Mouse (Mus musculus): ENCODE data around the gene Adgrl2. TPM values are rescaled to one million over a fixed set of nuclear protein-coding genes. Genes with fewer than 3 reads are reported as not detected.

Adgrl2 gene
- polyA plus RNA-seq, 1 experiment from 2014 or later, result 77.5 TPM

DNA sequence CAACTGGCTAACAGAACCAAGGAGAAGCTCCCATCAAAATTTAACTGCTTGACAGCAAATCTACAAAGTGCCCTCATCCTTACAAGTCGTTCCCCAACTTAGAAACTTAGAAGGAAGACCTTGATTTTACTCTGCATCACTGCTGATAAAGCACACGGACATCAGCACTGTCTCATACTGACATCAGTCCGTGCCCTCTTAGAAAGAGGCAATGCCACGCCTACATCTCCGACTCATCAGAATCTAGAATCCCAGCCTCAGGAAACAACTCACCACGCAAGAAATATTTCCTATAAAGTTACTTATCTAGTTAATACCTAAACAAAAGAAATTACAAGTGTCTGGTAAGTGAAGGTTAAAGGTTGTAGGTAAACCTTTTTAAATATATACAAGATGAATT lies 43.1 kb downstream of the Adgrl2 start:
- no peak overlapping the region for H3K27ac ChIP-seq (ENCODE audit: low read depth, low read length)
- H3K9ac ChIP-seq (ENCODE audit: low read depth, low read length), result no peak overlapping the region
- H3K4me3 ChIP-seq (ENCODE audit: low read depth, low read length), result no peak overlapping the region
- H3K4me1 ChIP-seq (replicated peaks; ENCODE audit: control insufficient read depth, insufficient read depth, low read length), result 0 out of 2 replicates have a peak, but pooled peaks cover 5% of the 10 kb centered on the region
- no peak overlapping the region for H3K4me2 ChIP-seq (replicated peaks; ENCODE audit: low read depth, low read length)
- DNase-seq (ENCODE audit: low spot score), result no peak
- H3K36me3 ChIP-seq (ENCODE audit: control insufficient read depth, insufficient read depth, low read length), result no peaks in the 10 kb centered on the region
- 59% methylated on average over 6 of the region's 6 CpGs for WGBS
- no peaks in the 10 kb centered on the region for H3K27me3 ChIP-seq (ENCODE audit: control insufficient read depth, insufficient read depth, low read length)
- ATAC-seq (ENCODE audit: low FRiP score), result no peak
- H3K9me3 ChIP-seq (ENCODE audit: control insufficient read depth, low read length), result no peaks in the 10 kb centered on the region

DNA sequence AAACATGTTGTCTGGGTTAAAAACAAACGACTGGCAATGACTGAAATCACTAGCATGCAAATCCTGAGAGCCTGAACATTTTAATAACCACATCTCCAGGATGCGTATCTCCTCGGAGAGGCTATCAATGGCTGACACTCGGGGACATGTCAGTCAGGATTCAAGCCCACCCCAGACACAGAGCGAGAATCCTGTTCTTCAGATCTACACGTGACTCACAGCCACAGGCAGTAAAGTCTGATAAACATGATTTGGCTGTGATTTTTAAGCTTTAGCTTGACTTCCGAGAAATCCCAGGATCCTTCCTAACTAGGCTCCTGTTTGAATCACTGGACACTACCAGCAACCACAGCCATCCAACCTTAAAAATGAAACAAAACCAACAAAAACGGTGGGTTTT lies 44.8 kb downstream of the Adgrl2 start:
- Histone ChIP-seq H3K9ac (ENCODE audit: low read depth, low read length) (no peak overlapping the region), H3K4me1 (replicated peaks; ENCODE audit: control insufficient read depth, insufficient read depth, low read length) (0 out of 2 replicates have a peak, but pooled peaks cover 5% of the 10 kb centered on the region), H3K9me3 (ENCODE audit: control insufficient read depth, low read length) (no peaks in the 10 kb centered on the region), H3K4me3 (ENCODE audit: low read depth, low read length) (no peak overlapping the region), H3K4me2 (replicated peaks; ENCODE audit: low read depth, low read length) (no peak overlapping the region), H3K27me3 (ENCODE audit: control insufficient read depth, insufficient read depth, low read length) (no peaks in the 10 kb centered on the region), H3K27ac (ENCODE audit: low read depth, low read length) (no peak overlapping the region), H3K36me3 (ENCODE audit: control insufficient read depth, insufficient read depth, low read length) (no peaks in the 10 kb centered on the region)
- 47% methylated on average over 8 of the region's 8 CpGs for WGBS
- ATAC-seq (ENCODE audit: low FRiP score) (no peak; the same call in 1 of the 2 replicates), DNase-seq (ENCODE audit: low spot score) (no peak)

- Histone ChIP-seq H3K4me1 (replicated peaks; ENCODE audit: control insufficient read depth, insufficient read depth, low read length) (no peaks in the 10 kb centered on the region), H3K36me3 (ENCODE audit: control insufficient read depth, insufficient read depth, low read length) (no peaks in the 10 kb centered on the region), H3K9me3 (ENCODE audit: control insufficient read depth, low read length) (no peaks in the 10 kb centered on the region), H3K27me3 (ENCODE audit: control insufficient read depth, insufficient read depth, low read length) (no peaks in the 10 kb centered on the region), H3K27ac (ENCODE audit: low read depth, low read length) (no peak overlapping the region), H3K4me2 (replicated peaks; ENCODE audit: low read depth, low read length) (no peak overlapping the region), H3K9ac (ENCODE audit: low read depth, low read length) (no peak overlapping the region), H3K4me3 (ENCODE audit: low read depth, low read length) (no peak overlapping the region)
- WGBS, result 64% methylated on average over 7 of the region's 7 CpGs
- no peak for DNase-seq (ENCODE audit: low spot score)
- ATAC-seq (ENCODE audit: low FRiP score), result no peak
Measured at GRCm38 (mm10) chr3:148939457-148939856, 50.9 kb downstream of the Adgrl2 start.

DNA sequence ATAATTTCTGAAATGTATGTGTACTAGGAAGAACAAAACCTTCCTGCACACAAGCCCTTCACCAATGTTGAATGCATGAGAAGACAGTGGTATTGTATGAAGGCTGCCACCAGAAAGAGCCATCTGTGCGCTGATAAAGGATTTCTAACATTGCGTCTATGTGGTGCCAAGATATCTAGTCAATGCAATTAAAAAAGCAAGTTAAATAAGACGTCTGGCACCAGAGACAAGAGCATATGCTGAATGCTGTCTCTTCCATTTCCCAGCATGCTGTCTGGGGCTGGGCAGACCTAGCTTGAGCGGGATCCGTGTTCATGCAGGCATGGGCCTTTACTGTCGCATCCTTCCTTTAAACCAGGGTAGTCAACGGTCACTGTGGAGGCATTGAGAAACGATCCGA lies 55.3 kb downstream of the Adgrl2 start:
- WGBS, result 93% methylated on average over 9 of the region's 9 CpGs
- Histone ChIP-seq H3K4me3 (ENCODE audit: low read depth, low read length) (no peak overlapping the region), H3K27me3 (ENCODE audit: control insufficient read depth, insufficient read depth, low read length) (no peaks in the 10 kb centered on the region), H3K36me3 (ENCODE audit: control insufficient read depth, insufficient read depth, low read length) (no peaks in the 10 kb centered on the region), H3K27ac (ENCODE audit: low read depth, low read length) (no peak overlapping the region), H3K9ac (ENCODE audit: low read depth, low read length) (no peak overlapping the region), H3K4me2 (replicated peaks; ENCODE audit: low read depth, low read length) (no peak overlapping the region), H3K4me1 (replicated peaks; ENCODE audit: control insufficient read depth, insufficient read depth, low read length) (no peaks in the 10 kb centered on the region), H3K9me3 (ENCODE audit: control insufficient read depth, low read length) (no peaks in the 10 kb centered on the region)
- DNase-seq (ENCODE audit: low spot score) (no peak), ATAC-seq (ENCODE audit: low FRiP score) (no peak)

DNA sequence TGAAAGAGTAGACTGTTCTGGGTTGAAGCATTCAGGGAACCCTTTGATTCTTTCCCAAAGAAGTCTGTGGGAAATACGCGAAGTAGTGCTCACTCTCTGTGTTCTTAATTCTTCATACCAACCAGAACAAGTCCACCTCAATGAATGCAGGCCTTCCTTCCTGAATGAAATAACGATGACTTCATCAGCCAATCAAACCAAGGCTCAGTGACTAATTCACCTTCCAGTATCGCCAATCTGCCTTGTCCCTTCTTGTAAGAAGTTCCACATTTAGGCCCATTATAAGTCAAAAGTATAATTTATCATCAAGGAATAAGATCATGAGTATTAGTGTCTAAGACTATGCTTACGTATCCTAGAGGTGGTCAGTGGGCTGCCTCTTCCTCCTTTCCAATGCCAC lies 56.1 kb downstream of the Adgrl2 start:
- H3K9me3 ChIP-seq (ENCODE audit: control insufficient read depth, low read length), result no peaks in the 10 kb centered on the region
- no peak for DNase-seq (ENCODE audit: low spot score)

GRCm38 (mm10) chr3:148933160-148933559 lies 57.2 kb downstream of the Adgrl2 start:
- ATAC-seq (ENCODE audit: low FRiP score) (no peak), DNase-seq (ENCODE audit: low spot score) (no peak)
- H3K9me3 ChIP-seq (ENCODE audit: control insufficient read depth, low read length), result no peaks in the 10 kb centered on the region
- H3K4me3 ChIP-seq (ENCODE audit: low read depth, low read length), result no peak overlapping the region
- H3K27me3 ChIP-seq (ENCODE audit: control insufficient read depth, insufficient read depth, low read length), result no peaks in the 10 kb centered on the region
- no peak overlapping the region for H3K9ac ChIP-seq (ENCODE audit: low read depth, low read length)
- H3K36me3 ChIP-seq (ENCODE audit: control insufficient read depth, insufficient read depth, low read length), result no peaks in the 10 kb centered on the region
- no peaks in the 10 kb centered on the region for H3K4me1 ChIP-seq (replicated peaks; ENCODE audit: control insufficient read depth, insufficient read depth, low read length)
- no peak overlapping the region for H3K4me2 ChIP-seq (replicated peaks; ENCODE audit: low read depth, low read length)
- WGBS, result 87% methylated on average over 6 of the region's 6 CpGs
- H3K27ac ChIP-seq (ENCODE audit: low read depth, low read length), result no peak overlapping the region

More for the DNA sequence above, 56.1 kb downstream of the Adgrl2 start:
- Histone ChIP-seq H3K4me1 (replicated peaks; ENCODE audit: control insufficient read depth, insufficient read depth, low read length) (no peaks in the 10 kb centered on the region), H3K9ac (ENCODE audit: low read depth, low read length) (no peak overlapping the region), H3K4me2 (replicated peaks; ENCODE audit: low read depth, low read length) (no peak overlapping the region), H3K4me3 (ENCODE audit: low read depth, low read length) (no peak overlapping the region), H3K27ac (ENCODE audit: low read depth, low read length) (no peak overlapping the region), H3K27me3 (ENCODE audit: control insufficient read depth, insufficient read depth, low read length) (no peaks in the 10 kb centered on the region), H3K36me3 (ENCODE audit: control insufficient read depth, insufficient read depth, low read length) (no peaks in the 10 kb centered on the region)
- no peak for ATAC-seq (ENCODE audit: low FRiP score)
- WGBS, result 93% methylated on average over 5 of the region's 5 CpGs

- Histone ChIP-seq H3K27me3 (ENCODE audit: control insufficient read depth, insufficient read depth, low read length) (no peaks in the 10 kb centered on the region), H3K27ac (ENCODE audit: low read depth, low read length) (no peak overlapping the region), H3K4me2 (replicated peaks; ENCODE audit: low read depth, low read length) (no peak overlapping the region), H3K4me1 (replicated peaks; ENCODE audit: control insufficient read depth, insufficient read depth, low read length) (no peaks in the 10 kb centered on the region), H3K4me3 (ENCODE audit: low read depth, low read length) (no peak overlapping the region), H3K9me3 (ENCODE audit: control insufficient read depth, low read length) (no peaks in the 10 kb centered on the region), H3K36me3 (ENCODE audit: control insufficient read depth, insufficient read depth, low read length) (no peaks in the 10 kb centered on the region), H3K9ac (ENCODE audit: low read depth, low read length) (no peak overlapping the region)
- ATAC-seq (ENCODE audit: low FRiP score), result no peak
- 91% methylated on average over 6 of the region's 6 CpGs for WGBS
- DNase-seq (ENCODE audit: low spot score), result no peak
Measured at GRCm38 (mm10) chr3:148930913-148931312, 59.4 kb downstream of the Adgrl2 start.

GRCm38 (mm10) chr3:148926330-148926729 lies 64.0 kb downstream of the Adgrl2 start:
- Histone ChIP-seq H3K36me3 (ENCODE audit: control insufficient read depth, insufficient read depth, low read length) (no peaks in the 10 kb centered on the region), H3K4me3 (ENCODE audit: low read depth, low read length) (no peak overlapping the region), H3K9ac (ENCODE audit: low read depth, low read length) (no peak overlapping the region), H3K4me2 (replicated peaks; ENCODE audit: low read depth, low read length) (no peak overlapping the region), H3K27ac (ENCODE audit: low read depth, low read length) (no peak overlapping the region), H3K9me3 (ENCODE audit: control insufficient read depth, low read length) (no peaks in the 10 kb centered on the region), H3K27me3 (ENCODE audit: control insufficient read depth, insufficient read depth, low read length) (no peaks in the 10 kb centered on the region), H3K4me1 (replicated peaks; ENCODE audit: control insufficient read depth, insufficient read depth, low read length) (no peaks in the 10 kb centered on the region; the same call in none of the 2 replicates)
- 66% methylated on average over 3 of the region's 3 CpGs for WGBS
- no peak for ATAC-seq (ENCODE audit: low FRiP score)
- no peak for DNase-seq (ENCODE audit: low spot score)

- no peak overlapping the region for H3K9ac ChIP-seq (ENCODE audit: low read depth, low read length)
- WGBS, result 68% methylated on average over 14 of the region's 14 CpGs
- DNase-seq (ENCODE audit: low spot score), result peak; percentile 40
- H3K4me1 ChIP-seq (replicated peaks; ENCODE audit: control insufficient read depth, insufficient read depth, low read length), result no peaks in the 10 kb centered on the region; the same call in none of the 2 replicates
- H3K4me2 ChIP-seq (replicated peaks; ENCODE audit: low read depth, low read length), result peak overlapping the region; percentile 12; the same call in 1 of the 2 replicates
- no peak for ATAC-seq (ENCODE audit: low FRiP score)
- H3K27ac ChIP-seq (ENCODE audit: low read depth, low read length), result no peak overlapping the region
- H3K4me3 ChIP-seq (ENCODE audit: low read depth, low read length), result no peak overlapping the region
- no peaks in the 10 kb centered on the region for H3K27me3 ChIP-seq (ENCODE audit: control insufficient read depth, insufficient read depth, low read length)
- no peaks in the 10 kb centered on the region for H3K9me3 ChIP-seq (ENCODE audit: control insufficient read depth, low read length)
- no peaks in the 10 kb centered on the region for H3K36me3 ChIP-seq (ENCODE audit: control insufficient read depth, insufficient read depth, low read length)
Measured at GRCm38 (mm10) chr3:148922618-148923095, 67.7 kb downstream of the Adgrl2 start.

All from hindbrain, embryonic 11.5 days (tissue).